Mouse (Mus musculus): Measurements from ENCODE around the gene Slc15a3.

- TF ChIP-seq TAL1 (IDR thresholded peaks at IDR 0.05; ENCODE audit: low read length) (no peak), GATA1 (IDR thresholded peaks at IDR 0.05; ENCODE audit: low read length) (no peak)
Measured at GRCm38 (mm10) chr19:10896849-10897248, 57.3 kb downstream of the Slc15a3 start.

Data from erythroblast, embryonic 14.5 days (primary cell).